Mouse (Mus musculus) cerebellum, adult 2 months (tissue): ENCODE data around the gene Taf1b.

Experiments used
- CTCF ChIP-seq: fragments of 200-500 bp; IDR thresholded peaks from 2 replicates; pipeline ENCODE4 v1.5.1; 2011; ENCODE audit warnings: low read depth, mild to moderate bottlenecking, control low read depth, low read length, moderate library complexity, borderline replicate concordance; ENCODE audit not compliant: insufficient read depth
- POLR2A ChIP-seq: fragments of 200-500 bp; IDR thresholded peaks from 2 replicates; pipeline ENCODE4 v1.6.1; 2011; ENCODE audit warnings: low read length, control low read depth, borderline replicate concordance; ENCODE audit not compliant: insufficient read depth

GRCm38 (mm10) chr12:24498150-24498840 is at the start of gene Taf1b:
- TF ChIP-seq CTCF, result no peak
- TF ChIP-seq POLR2A, result peak; percentile 66
